Mouse (Mus musculus): ENCODE results near the gene Nectin3.

DNA sequence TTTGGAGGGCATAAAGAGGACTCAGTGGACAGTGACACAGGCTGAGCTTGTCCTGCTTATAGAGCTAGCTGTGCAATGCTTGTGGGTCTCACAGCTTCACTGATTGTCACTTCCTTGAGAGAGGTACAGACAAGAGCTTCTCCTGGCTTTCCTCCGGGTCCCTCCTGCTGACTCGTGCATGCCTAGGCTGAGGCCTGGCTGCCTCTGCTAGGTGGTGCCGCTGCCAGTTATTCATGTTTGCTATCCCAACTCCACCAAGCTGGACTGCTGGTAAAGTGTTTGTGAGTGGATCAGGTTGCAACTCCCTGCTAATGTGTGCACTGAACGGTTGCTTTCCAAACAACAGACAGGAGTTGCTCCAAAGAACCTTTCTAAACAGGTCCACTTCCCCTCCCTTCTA is 5.7 kb upstream of the Nectin3 start:
- TF ChIP-seq CTCF (IDR thresholded peaks at IDR 0.05) (no peak), EP300 (IDR thresholded peaks at IDR 0.05) (no peak)
